ENCODE assay signal across 8 mouse cellular contexts in the genomic region with DNA sequence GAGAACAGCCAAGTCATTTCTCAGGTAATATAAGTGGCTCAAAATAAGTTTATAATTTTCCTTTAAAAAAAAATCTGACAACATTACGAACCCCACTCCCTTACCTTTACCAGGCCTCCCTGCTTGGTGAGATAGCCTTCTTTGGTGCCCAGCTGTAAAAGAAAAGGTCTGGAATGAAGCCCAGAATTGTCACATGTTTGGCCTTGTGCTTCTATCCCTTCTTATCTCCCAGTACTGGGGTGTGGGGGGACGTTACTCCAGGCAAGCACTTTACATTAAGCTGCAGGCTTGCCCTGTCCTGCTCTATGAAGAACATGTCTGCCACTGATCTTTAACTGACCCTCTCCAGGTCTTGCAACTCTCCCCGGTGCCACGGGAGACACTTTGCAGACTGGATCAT. TPM values are rescaled to one million over a fixed set of nuclear protein-coding genes. Genes with fewer than 3 reads are reported as not detected.
A peak's percentile ranks its signal among the peaks of the same experiment; 100 is the strongest.
DNase-seq lines count a peak whose midpoint lies in the region; ATAC-seq lines count a peak whose summit lies in the region.

No protein-coding gene starts in this region.

- H3K4me1 ChIP-seq in forebrain, embryonic 10.5 days: peaks cover 22% of the 10 kb centered on the region

- no peaks in the 10 kb centered on the region for H3K9me3 ChIP-seq in forebrain, embryonic 10.5 days

- DNase-seq in urinary bladder, postnatal 14 days (ENCODE audit: low spot score): peak; percentile 55
- no peak for DNase-seq in urinary bladder, postnatal 25 days (ENCODE audit: low spot score)
- peak; percentile 64 for DNase-seq in large intestine, adult 2 months (ENCODE audit: low read depth, low spot score)
- DNase-seq in testis, postnatal 10 days (ENCODE audit: low spot score): peak; percentile 54
- no peak for DNase-seq in forebrain, embryonic 10.5 days (ENCODE audit: extremely low spot score, low spot score)
- DNase-seq in frontal cortex, adult 2 months (ENCODE audit: extremely low spot score in 1 of 2, low spot score in 1 of 2): no peak
- no peak for DNase-seq in right cerebral cortex, postnatal 25 days

- no peak overlapping the region for H3K27ac ChIP-seq in forebrain, embryonic 10.5 days

- H3K36me3 ChIP-seq in forebrain, embryonic 10.5 days (replicated peaks): no peaks in the 10 kb centered on the region

- WGBS in large intestine, adult 2 months: 31% methylated on average over 4 of the region's 4 CpGs
- 82% methylated on average over 4 of the region's 4 CpGs for WGBS in forebrain, embryonic 10.5 days

- no peak overlapping the region for H3K4me3 ChIP-seq in forebrain, embryonic 10.5 days

- no peaks in the 10 kb centered on the region for H3K27me3 ChIP-seq in forebrain, embryonic 10.5 days (ENCODE audit: poor library complexity, severe bottlenecking)

- peak; percentile 89 for ATAC-seq in erythroid progenitor cell, adult 5-6 weeks (replicated peaks; ENCODE audit: low FRiP score, poor library complexity, severe bottlenecking)

RNA-seq across cellular contexts. Expression of gene Lamtor3, which starts 22.5 kb away (rescaled TPM):
- 75.0 and 88.0 TPM in 2 replicates for total RNA-seq in erythroid progenitor cell, adult 5-6 weeks (2015; ENCODE audit: low replicate concordance)
- total RNA-seq in erythroid progenitor cell, adult 5-6 weeks (2017; ENCODE audit: low replicate concordance): 58.6 and 69.3 TPM in 2 replicates
- polyA plus RNA-seq in large intestine, adult 2 months (2012; rRNA removed): 25.4 and 29.1 TPM in 2 replicates
- polyA plus RNA-seq in forebrain, embryonic 10.5 days (2016; fragmentation: Nextera tagmentation; extraction: Ambion mirVana): 90.1 and 92.3 TPM in 2 replicates
- polyA plus RNA-seq in frontal cortex, adult 2 months (2012; rRNA removed): 95.0 and 98.0 TPM in 2 replicates

RNA-seq across cellular contexts. Expression of gene Dapp1, which starts 40.6 kb away (rescaled TPM):
- total RNA-seq in erythroid progenitor cell, adult 5-6 weeks (2015; ENCODE audit: low replicate concordance): 22.3 and 27.7 TPM in 2 replicates
- total RNA-seq in erythroid progenitor cell, adult 5-6 weeks (2017; ENCODE audit: low replicate concordance): 26.3 TPM in 2 replicates
- polyA plus RNA-seq in large intestine, adult 2 months (2012; rRNA removed): 9.0 and 10.9 TPM in 2 replicates
- polyA plus RNA-seq in forebrain, embryonic 10.5 days (2016; fragmentation: Nextera tagmentation; extraction: Ambion mirVana): 2.2 and 3.5 TPM in 2 replicates
- 5.4 and 6.4 TPM in 2 replicates for polyA plus RNA-seq in frontal cortex, adult 2 months (2012; rRNA removed)

Comparison
In these comparisons a context has a peak if more than half of its experiments do, and no peak if none do; other contexts are left out.
1. DNase-seq: peak in urinary bladder, postnatal 14 days (single experiment), large intestine, adult 2 months (single experiment) and testis, postnatal 10 days (single experiment); none in urinary bladder, postnatal 25 days (single experiment), forebrain, embryonic 10.5 days (single experiment), frontal cortex, adult 2 months (0 of 2) and right cerebral cortex, postnatal 25 days (single experiment).